Mouse (Mus musculus) myocyte (in vitro differentiated cells): Measurements from ENCODE around the gene Epb41l3. TPM values are rescaled to one million over a fixed set of nuclear protein-coding genes. Genes with fewer than 3 reads are reported as not detected.

Experiments used
- H3K27me3 ChIP-seq: one replicate; pipeline ENCODE4 v1.6.1; 2011; ENCODE audit not compliant: control insufficient read depth, insufficient read depth, insufficient read length
- H3K36me3 ChIP-seq: one replicate; pipeline ENCODE4 v1.6.1; 2011; ENCODE audit not compliant: control insufficient read depth, insufficient read depth
- H3K4me2 ChIP-seq: one replicate; pipeline ENCODE4 v1.6.1; 2011; ENCODE audit warnings: low read depth, control low read depth
- H3K4me3 ChIP-seq: one replicate; pipeline ENCODE4 v1.5.1; 2011; ENCODE audit warnings: mild to moderate bottlenecking, control low read depth, moderate library complexity
- H3K79me2 ChIP-seq: one replicate; pipeline ENCODE4 v1.6.1; 2011; ENCODE audit not compliant: control insufficient read depth, insufficient read depth
- H3ac ChIP-seq: one replicate; pipeline ENCODE4 v1.6.1; 2011; ENCODE audit not compliant: control insufficient read depth, insufficient read length
- CEBPB ChIP-seq: IDR thresholded peaks from 2 replicates; pipeline ENCODE4 v1.6.1; 2011; ENCODE audit warnings: mild to moderate bottlenecking, moderate library complexity; ENCODE audit not compliant: poor library complexity, insufficient read depth, severe bottlenecking
- E2F4 ChIP-seq: IDR thresholded peaks from one replicate; pipeline ENCODE4 v1.6.1; 2011; ENCODE audit warnings: mild to moderate bottlenecking, control low read depth, moderate library complexity; ENCODE audit not compliant: insufficient read depth
- MAX ChIP-seq: IDR thresholded peaks from one replicate; pipeline ENCODE4 v1.6.1; 2011; ENCODE audit warnings: low read depth, mild to moderate bottlenecking, control low read depth
- MYOD1 ChIP-seq, 3 experiments: IDR thresholded peaks; one replicate each; pipeline ENCODE4 v1.6.1; 2011; ENCODE audit warnings: control low read depth in 2 of 3, low read depth in 2 of 3, mild to moderate bottlenecking in 2 of 3, moderate library complexity in 1 of 3; ENCODE audit not compliant: insufficient read length in 2 of 3, control insufficient read depth in 1 of 3
- MYOG ChIP-seq, 3 experiments: IDR thresholded peaks; one replicate each; pipeline ENCODE4 v1.6.1; 2011; ENCODE audit warnings: control low read depth in 2 of 3, low read depth in 2 of 3, mild to moderate bottlenecking in 2 of 3; ENCODE audit not compliant: insufficient read length in 2 of 3, control insufficient read depth in 1 of 3, insufficient read depth in 1 of 3
- POLR2A ChIP-seq: IDR thresholded peaks from one replicate; pipeline ENCODE4 v1.6.1; 2011; ENCODE audit warnings: low read depth, mild to moderate bottlenecking, control low read depth, moderate library complexity; ENCODE audit not compliant: insufficient read length
- POLR2AphosphoS2 ChIP-seq: IDR thresholded peaks from one replicate; pipeline ENCODE4 v1.6.1; 2011; ENCODE audit warnings: low read depth, control low read depth; ENCODE audit not compliant: insufficient read length
- REST ChIP-seq: IDR thresholded peaks from one replicate; pipeline ENCODE4 v1.6.1; 2011; ENCODE audit warnings: mild to moderate bottlenecking, control low read depth, moderate library complexity; ENCODE audit not compliant: insufficient read depth, insufficient read length
- SRF ChIP-seq: IDR thresholded peaks from one replicate; pipeline ENCODE4 v1.6.1; 2011; ENCODE audit warnings: low read depth; ENCODE audit not compliant: control insufficient read depth, insufficient read length
- TCF12 ChIP-seq: IDR thresholded peaks from one replicate; pipeline ENCODE4 v1.6.1; 2011; ENCODE audit warnings: mild to moderate bottlenecking, control low read depth; ENCODE audit not compliant: poor library complexity, insufficient read depth, severe bottlenecking
- TCF3 ChIP-seq: IDR thresholded peaks from one replicate; pipeline ENCODE4 v1.6.1; 2011; ENCODE audit warnings: low read depth, control low read depth; ENCODE audit not compliant: insufficient read length
- USF1 ChIP-seq: IDR thresholded peaks from one replicate; pipeline ENCODE4 v1.6.1; 2011; ENCODE audit warnings: low read depth, mild to moderate bottlenecking, control low read depth, moderate library complexity
- polyA plus RNA-seq: library from polyadenylated mRNA; unstranded; fragments of >200 nt; fragmentation: generic; extraction: Trizol; gene quantifications from one replicate; pipeline ENCODE4 v1.2.1, GENCODE M21; 2012; ENCODE audit warnings: missing spikeins

The Epb41l3 gene
- polyA plus RNA-seq, 1 experiment = 19.5 TPM

DNA sequence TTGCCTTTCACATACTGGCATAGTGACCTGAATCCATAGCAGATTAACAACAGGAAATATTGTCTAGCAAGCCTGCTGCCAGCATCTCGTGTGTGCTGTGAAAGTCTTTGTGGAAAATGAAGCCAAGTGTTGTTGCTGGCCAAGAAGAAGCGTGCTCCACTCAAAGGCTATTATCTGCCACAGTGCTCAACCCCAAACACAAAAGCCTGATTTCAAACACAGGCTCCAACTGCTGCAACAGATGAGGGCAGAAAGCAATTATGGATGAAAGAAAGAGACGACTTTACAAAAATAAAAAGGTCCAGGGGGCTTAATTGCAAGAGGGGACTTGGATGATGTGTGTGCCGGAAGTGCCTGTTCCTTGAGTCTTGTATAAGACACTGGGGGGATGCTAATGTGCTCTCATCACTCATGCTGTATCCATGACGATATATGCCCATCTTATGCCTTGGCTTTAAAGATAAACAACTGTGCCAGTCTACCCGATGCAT is 154.7 kb downstream of the Epb41l3 start:
- Histone ChIP-seq H3K4me3 (no peak overlapping the region), H3K4me2 (peak overlapping the region; percentile 65), H3K27me3 (no peaks in the 10 kb centered on the region), H3ac (no peak overlapping the region), H3K36me3 (no peaks in the 10 kb centered on the region), H3K79me2 (no peaks in the 10 kb centered on the region)
- TF ChIP-seq TCF3 (no peak), MYOG (IDR thresholded peaks at IDR 0.05; ENCODE audit: control insufficient read depth in 1 of 3, insufficient read depth in 1 of 3, insufficient read length in 2 of 3, low read depth in 2 of 3) (no peak), CEBPB (no peak), TCF12 (no peak), SRF (no peak), POLR2AphosphoS2 (no peak), POLR2A (no peak), REST (no peak), MAX (no peak), E2F4 (no peak), MYOD1 (IDR thresholded peaks at IDR 0.05; ENCODE audit: control insufficient read depth in 1 of 3, insufficient read length in 2 of 3, low read depth in 2 of 3) (no peak)

DNA sequence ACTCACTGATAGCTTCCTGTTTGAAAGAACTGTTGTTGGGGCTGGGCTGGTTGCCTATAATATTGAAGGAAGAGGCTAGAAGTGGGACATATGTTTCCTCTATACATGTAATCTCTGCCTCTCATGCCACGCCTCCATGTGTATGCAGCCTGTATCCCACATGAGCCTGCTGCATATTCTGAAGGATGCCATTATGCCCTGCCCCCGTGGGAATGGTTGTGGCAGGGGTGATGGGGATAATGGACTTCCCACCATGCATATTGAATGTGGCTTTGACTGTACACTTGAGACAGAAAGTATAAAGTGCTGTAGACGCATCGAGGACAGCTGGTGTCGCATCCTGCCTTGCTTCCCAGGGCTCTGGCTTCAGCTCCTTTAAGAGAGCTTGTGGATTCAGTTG is 155.9 kb downstream of the Epb41l3 start:
- Histone ChIP-seq H3K27me3 (no peaks in the 10 kb centered on the region), H3K79me2 (no peaks in the 10 kb centered on the region), H3K36me3 (no peaks in the 10 kb centered on the region), H3ac (no peak overlapping the region), H3K4me2 (no peak overlapping the region), H3K4me3 (no peak overlapping the region)
- no peak for TF ChIP-seq MYOD1 (IDR thresholded peaks at IDR 0.05; ENCODE audit: control insufficient read depth in 1 of 3, insufficient read length in 2 of 3, low read depth in 2 of 3)
- no peak for TF ChIP-seq POLR2AphosphoS2
- no peak for TF ChIP-seq USF1
- TF ChIP-seq MYOG (IDR thresholded peaks at IDR 0.05; ENCODE audit: control insufficient read depth in 1 of 3, insufficient read depth in 1 of 3, insufficient read length in 2 of 3, low read depth in 2 of 3) = no peak
- TF ChIP-seq TCF12 = no peak
- TF ChIP-seq SRF = no peak
- no peak for TF ChIP-seq REST
- TF ChIP-seq CEBPB = no peak
- TF ChIP-seq E2F4 = no peak
- TF ChIP-seq MAX = no peak
- no peak for TF ChIP-seq TCF3
- no peak for TF ChIP-seq POLR2A

DNA sequence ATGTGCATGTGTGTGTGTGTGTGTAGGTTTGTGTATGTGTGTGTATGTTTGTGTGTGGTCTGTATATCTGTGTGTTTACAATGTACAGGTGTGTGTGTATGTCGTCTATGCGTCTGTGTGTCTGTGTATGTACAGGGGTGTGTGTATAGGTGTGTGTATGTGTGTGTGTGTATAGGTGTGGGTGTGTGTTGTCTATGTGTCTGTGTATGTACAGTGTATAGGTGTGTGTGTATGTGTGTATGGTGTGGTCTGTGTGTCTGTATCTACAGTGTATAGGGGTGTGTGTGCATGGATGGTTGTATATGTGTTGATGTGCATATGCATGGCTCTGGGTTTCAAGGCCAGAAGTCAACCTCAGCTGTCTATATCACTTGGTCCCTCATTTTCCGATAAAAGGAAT is 161.7 kb downstream of the Epb41l3 start:
- Histone ChIP-seq H3K4me2 (no peak overlapping the region), H3ac (no peak overlapping the region), H3K79me2 (no peaks in the 10 kb centered on the region), H3K4me3 (no peak overlapping the region), H3K27me3 (no peaks in the 10 kb centered on the region), H3K36me3 (peaks cover 3% of the 10 kb centered on the region)
- TF ChIP-seq POLR2A (no peak), SRF (no peak), POLR2AphosphoS2 (no peak), MYOD1 (IDR thresholded peaks at IDR 0.05; ENCODE audit: control insufficient read depth in 1 of 3, insufficient read length in 2 of 3, low read depth in 2 of 3) (no peak), CEBPB (no peak), MAX (no peak), USF1 (no peak), MYOG (IDR thresholded peaks at IDR 0.05; ENCODE audit: control insufficient read depth in 1 of 3, insufficient read depth in 1 of 3, insufficient read length in 2 of 3, low read depth in 2 of 3) (no peak), REST (no peak), TCF12 (no peak), E2F4 (no peak), TCF3 (no peak)

DNA sequence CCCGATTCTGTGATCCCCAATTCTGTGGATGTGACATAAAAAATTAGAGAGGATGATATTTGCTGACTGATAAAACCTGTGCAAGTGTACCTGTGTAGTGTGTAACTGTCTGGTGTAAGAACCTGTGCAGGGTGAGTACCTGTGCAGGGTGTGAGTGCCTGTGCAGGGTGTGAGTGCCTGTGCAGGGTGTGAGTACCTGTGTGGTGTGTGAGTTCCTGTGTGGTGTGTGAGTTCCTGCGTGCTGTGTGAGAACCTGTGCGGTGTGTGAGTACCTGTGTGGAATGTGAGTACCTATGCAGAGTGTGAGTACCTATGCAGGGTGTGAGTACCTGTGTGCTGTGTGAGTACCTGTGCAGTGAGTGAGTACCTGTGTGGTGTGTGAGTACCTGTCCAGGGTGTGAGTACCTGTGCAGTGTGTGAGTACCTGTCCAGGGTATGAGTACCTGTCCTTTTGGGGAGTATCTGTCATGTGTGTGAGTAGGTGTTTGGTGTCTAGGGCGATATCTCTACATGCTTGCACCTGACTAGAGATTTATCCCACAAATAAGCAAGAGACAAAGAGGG is 163.4 kb downstream of the Epb41l3 start:
- no peak overlapping the region for H3ac ChIP-seq
- H3K27me3 ChIP-seq = no peaks in the 10 kb centered on the region
- H3K4me2 ChIP-seq = no peak overlapping the region
- no peak for TF ChIP-seq MYOD1 (IDR thresholded peaks at IDR 0.05; ENCODE audit: control insufficient read depth in 1 of 3, insufficient read length in 2 of 3, low read depth in 2 of 3)
- no peak for TF ChIP-seq CEBPB
- no peak for TF ChIP-seq POLR2A
- no peak for TF ChIP-seq USF1
- TF ChIP-seq MYOG (IDR thresholded peaks at IDR 0.05; ENCODE audit: control insufficient read depth in 1 of 3, insufficient read depth in 1 of 3, insufficient read length in 2 of 3, low read depth in 2 of 3) = no peak
- TF ChIP-seq E2F4 = no peak
- no peak for TF ChIP-seq REST
- TF ChIP-seq SRF = no peak
- peaks cover 5% of the 10 kb centered on the region for H3K36me3 ChIP-seq
- no peaks in the 10 kb centered on the region for H3K79me2 ChIP-seq
- H3K4me3 ChIP-seq = no peak overlapping the region

DNA sequence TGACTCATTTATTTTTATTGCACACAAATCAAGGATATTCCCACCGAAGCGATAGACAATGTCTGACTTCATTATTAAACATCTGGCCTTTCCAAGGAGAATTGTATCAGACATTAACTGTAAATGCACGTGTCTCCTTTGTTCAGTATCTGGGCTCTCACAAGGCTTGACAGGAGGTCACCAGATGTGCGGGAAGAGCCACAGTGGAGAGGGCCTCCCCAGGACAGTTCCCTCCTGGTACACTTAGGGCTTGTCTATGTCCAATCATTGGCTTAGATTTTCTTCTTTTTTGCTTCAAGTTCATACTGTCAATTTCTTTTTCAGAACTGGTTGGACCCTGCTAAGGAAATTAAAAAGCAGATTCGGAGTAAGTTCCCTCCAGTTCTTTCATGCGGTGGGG is 163.9 kb downstream of the Epb41l3 start:
- H3ac ChIP-seq = no peak overlapping the region
- H3K4me2 ChIP-seq = no peak overlapping the region
- TF ChIP-seq POLR2AphosphoS2 (no peak), MYOG (IDR thresholded peaks at IDR 0.05; ENCODE audit: control insufficient read depth in 1 of 3, insufficient read depth in 1 of 3, insufficient read length in 2 of 3, low read depth in 2 of 3) (no peak), SRF (no peak), POLR2A (no peak), REST (no peak), MAX (no peak), CEBPB (no peak), MYOD1 (IDR thresholded peaks at IDR 0.05; ENCODE audit: control insufficient read depth in 1 of 3, insufficient read length in 2 of 3, low read depth in 2 of 3) (no peak), E2F4 (no peak), USF1 (no peak), TCF12 (no peak), TCF3 (no peak)
- peaks cover 10% of the 10 kb centered on the region for H3K36me3 ChIP-seq
- no peak overlapping the region for H3K4me3 ChIP-seq
- no peaks in the 10 kb centered on the region for H3K79me2 ChIP-seq
- no peaks in the 10 kb centered on the region for H3K27me3 ChIP-seq
